Mouse (Mus musculus): Measurements from ENCODE around the gene S1pr4. TPM values are rescaled to one million over a fixed set of nuclear protein-coding genes. Genes with fewer than 3 reads are reported as not detected.

The S1pr4 gene
- polyA plus RNA-seq, 1 experiment from 2014 or later: 1.4 TPM

DNA sequence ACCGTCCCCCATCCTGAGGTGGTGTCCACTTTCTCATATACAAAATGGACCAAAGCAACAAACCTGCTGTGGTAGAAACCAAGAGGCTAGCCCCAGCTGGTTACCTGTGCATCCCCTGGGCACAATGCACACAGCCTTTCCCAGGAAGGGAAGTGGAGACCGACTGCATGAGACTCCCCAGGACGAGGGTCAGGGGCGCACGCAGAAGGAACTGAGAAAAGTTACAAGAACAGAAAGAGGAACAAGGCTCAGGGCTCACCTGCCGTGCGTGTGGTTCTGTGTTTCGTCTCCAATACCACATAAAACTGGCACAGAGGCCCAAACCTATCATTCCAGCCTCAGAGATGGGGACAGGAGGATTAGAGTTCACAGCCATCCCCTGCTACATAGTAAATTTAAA lies 17.3 kb upstream of the S1pr4 start:
- Histone ChIP-seq H3K4me2 (no peak overlapping the region), H3K4me1 (peaks cover 4% of the 10 kb centered on the region), H3K27me3 (peaks cover 10% of the 10 kb centered on the region; the same call in 1 of the 2 replicates), H3K4me3 (replicated peaks) (no peak overlapping the region), H3K36me3 (no peaks in the 10 kb centered on the region), H3K27ac (no peak overlapping the region), H3K9ac (no peak overlapping the region), H3K9me3 (replicated peaks) (no peaks in the 10 kb centered on the region)
- WGBS: 72% methylated on average over 8 of the region's 8 CpGs
- no peak for ATAC-seq (replicated peaks; ENCODE audit: low FRiP score)

DNA sequence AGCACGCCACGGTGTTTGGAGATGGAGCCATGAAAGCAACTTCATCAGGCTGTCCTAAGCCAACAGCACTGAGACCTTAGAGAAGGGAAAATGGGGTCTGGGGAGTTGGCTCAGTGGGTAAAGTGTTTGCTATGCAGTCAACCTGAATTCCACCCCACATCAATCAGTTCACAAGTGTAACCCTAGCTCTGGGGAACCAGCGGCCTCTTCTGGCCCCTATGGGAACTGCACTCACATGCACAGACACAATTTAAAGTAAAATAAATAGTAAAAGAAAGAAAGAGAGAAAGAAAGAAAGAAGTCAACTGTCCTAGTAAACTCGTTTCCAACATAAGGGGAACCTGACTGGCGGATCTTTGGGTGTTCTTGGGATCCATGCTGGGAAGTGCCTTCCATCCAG lies 13.9 kb upstream of the S1pr4 start:
- Histone ChIP-seq H3K36me3 (no peaks in the 10 kb centered on the region), H3K9ac (no peak overlapping the region), H3K4me2 (no peak overlapping the region), H3K27ac (no peak overlapping the region), H3K4me3 (replicated peaks) (no peak overlapping the region), H3K27me3 (peaks cover 19% of the 10 kb centered on the region), H3K9me3 (replicated peaks) (no peaks in the 10 kb centered on the region), H3K4me1 (peaks cover 8% of the 10 kb centered on the region)
- no peak for ATAC-seq (replicated peaks; ENCODE audit: low FRiP score)
- WGBS: 86% methylated on average over 5 of the region's 5 CpGs

DNA sequence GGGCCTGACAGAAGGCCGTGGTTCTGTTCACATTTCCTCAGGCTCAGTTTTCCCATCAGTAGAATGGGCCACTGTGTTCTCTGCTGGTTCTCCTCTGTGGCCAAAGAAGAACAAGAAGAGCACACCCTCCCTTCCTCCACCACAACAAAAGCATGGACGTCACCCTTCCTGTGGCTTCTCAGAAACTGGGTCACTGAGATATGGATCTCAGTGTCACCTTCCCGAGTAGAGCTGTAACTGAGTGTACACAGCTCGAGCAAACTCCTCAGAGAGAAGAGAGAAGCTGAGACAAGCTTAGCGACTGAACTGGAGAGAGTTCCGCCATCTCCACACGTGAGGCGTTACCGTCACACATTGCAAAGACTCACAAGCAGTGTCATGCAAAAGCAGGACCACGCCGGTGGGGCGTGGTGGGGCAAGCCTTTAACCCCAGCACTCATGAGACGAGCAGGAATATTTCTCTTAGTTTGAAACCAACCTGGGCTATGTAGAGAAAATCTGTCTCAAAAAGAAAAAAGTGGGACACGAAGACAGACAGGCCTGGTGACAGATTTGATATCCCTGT lies 10.4 kb upstream of the S1pr4 start:
- H3K4me2 ChIP-seq: no peak overlapping the region
- H3K4me3 ChIP-seq (replicated peaks): no peak overlapping the region
- H3K4me1 ChIP-seq: peaks cover 4% of the 10 kb centered on the region; the same call in 1 of the 2 replicates
- no peak overlapping the region for H3K27ac ChIP-seq
- H3K9me3 ChIP-seq (replicated peaks): no peaks in the 10 kb centered on the region
- H3K36me3 ChIP-seq: no peaks in the 10 kb centered on the region
- WGBS: 79% methylated on average over 14 of the region's 14 CpGs
- H3K27me3 ChIP-seq: peaks cover 16% of the 10 kb centered on the region
- ATAC-seq (replicated peaks; ENCODE audit: low FRiP score): no peak
- no peak overlapping the region for H3K9ac ChIP-seq

DNA sequence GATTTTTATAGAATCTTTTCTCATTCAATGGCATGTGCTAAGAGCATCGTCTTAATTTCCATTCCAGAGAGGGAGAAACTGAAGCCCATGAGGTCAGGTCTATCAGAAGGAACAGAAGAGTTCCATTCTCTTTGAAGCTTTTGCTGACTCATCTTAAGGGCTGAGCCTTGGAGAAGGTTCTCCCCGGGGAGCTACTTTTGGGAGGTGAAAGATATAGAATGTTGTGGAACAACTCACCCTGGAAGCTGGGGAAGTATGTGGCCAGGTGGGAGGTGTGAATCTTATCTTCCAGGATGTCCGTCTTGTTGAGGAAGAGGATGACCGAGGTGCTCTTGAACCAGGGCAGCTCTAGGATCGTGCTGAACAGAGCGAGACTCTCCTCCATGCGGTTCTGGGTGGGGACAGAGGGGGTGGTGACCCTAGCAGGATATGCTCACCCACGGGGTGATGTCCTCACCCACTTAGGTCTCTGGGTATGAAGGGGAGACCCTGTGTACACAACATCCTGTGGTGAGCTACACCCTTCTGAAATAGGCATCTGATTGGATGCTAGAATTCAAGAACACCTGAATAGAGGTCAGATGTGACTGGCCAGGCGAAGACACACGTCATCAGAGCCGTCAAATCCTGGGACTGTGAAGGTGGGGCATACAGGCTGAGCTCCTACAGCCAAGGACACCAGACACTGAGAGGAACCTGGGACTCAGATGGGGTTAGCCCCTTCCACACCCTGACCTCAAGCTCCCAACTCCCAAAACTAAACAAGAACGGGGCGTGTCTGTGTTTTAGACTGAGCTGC lies 8.0 kb upstream of the S1pr4 start:
- WGBS: 74% methylated on average over 13 of the region's 13 CpGs
- no peak for ATAC-seq (replicated peaks; ENCODE audit: low FRiP score)
- Histone ChIP-seq H3K4me1 (peaks cover 5% of the 10 kb centered on the region; the same call in 1 of the 2 replicates), H3K4me3 (replicated peaks) (no peak overlapping the region), H3K4me2 (no peak overlapping the region), H3K9me3 (replicated peaks) (no peaks in the 10 kb centered on the region), H3K9ac (no peak overlapping the region), H3K36me3 (no peaks in the 10 kb centered on the region), H3K27me3 (peaks cover 29% of the 10 kb centered on the region), H3K27ac (no peak overlapping the region)

DNA sequence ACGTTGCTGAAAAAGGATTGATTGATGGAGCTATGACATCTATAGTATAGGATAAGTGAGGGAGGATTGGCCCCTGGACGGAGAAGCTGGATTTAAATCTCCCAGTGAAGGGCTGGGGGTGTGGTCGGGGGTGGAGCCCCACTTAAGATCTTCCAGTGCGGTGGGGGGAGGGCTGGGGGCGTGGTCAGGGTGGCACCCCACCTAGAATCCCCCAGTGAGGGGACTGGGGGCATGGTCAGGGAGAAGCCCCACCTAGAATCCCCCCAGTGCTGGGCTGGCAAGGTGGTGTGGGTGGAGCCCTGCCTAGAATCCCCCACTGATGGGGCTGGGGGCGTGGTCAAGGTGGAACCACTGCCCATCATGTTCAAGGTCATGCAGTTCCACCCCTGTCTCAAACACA lies 7.2 kb upstream of the S1pr4 start:
- H3K9ac ChIP-seq: no peak overlapping the region
- H3K27me3 ChIP-seq: peaks cover 24% of the 10 kb centered on the region
- 34% methylated on average over 6 of the region's 6 CpGs for WGBS
- ATAC-seq (replicated peaks; ENCODE audit: low FRiP score): no peak
- no peaks in the 10 kb centered on the region for H3K9me3 ChIP-seq (replicated peaks)
- no peak overlapping the region for H3K4me3 ChIP-seq (replicated peaks)
- no peak overlapping the region for H3K27ac ChIP-seq
- H3K4me1 ChIP-seq: peaks cover 7% of the 10 kb centered on the region
- no peak overlapping the region for H3K4me2 ChIP-seq
- no peaks in the 10 kb centered on the region for H3K36me3 ChIP-seq

DNA sequence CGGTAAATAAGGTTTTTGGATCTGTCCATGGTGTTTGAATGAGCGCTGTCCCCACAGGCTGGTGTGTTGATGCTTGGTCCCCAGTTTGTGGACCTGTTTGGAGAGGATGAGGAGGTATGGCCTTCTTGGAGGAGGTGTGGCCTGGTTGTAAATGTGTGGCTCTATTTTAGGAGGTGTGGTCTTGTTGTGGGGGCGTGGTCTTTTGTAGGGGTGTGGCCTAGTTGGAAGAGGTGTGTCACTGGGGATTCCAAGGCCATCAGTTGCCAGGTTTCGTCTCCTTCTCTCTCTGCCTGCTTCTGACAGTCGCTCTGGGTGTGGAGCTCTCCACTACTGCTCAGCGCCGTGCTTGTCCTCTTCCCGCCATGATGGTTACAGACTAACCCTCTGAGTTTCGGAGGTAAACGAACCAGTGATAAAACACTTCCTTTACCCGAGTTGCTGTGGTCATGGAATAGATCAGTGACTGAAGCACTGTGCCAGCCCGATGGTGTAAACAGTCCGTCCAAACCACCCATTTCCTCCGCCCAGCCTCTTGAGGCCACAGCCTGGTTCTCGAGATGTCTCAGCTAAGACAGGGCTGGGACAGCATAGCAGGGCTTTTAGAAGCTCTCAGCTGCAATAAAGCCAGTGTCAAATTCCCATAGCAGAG lies 5.2 kb upstream of the S1pr4 start:
- H3K4me1 ChIP-seq: peaks cover 6% of the 10 kb centered on the region
- no peak overlapping the region for H3K27ac ChIP-seq
- H3K4me3 ChIP-seq (replicated peaks): no peak overlapping the region
- peaks cover 16% of the 10 kb centered on the region for H3K27me3 ChIP-seq
- no peak for ATAC-seq (replicated peaks; ENCODE audit: low FRiP score)
- no peak overlapping the region for H3K9ac ChIP-seq
- 75% methylated on average over 15 of the region's 15 CpGs for WGBS
- H3K36me3 ChIP-seq: no peaks in the 10 kb centered on the region
- no peak overlapping the region for H3K4me2 ChIP-seq
- no peaks in the 10 kb centered on the region for H3K9me3 ChIP-seq (replicated peaks)

DNA sequence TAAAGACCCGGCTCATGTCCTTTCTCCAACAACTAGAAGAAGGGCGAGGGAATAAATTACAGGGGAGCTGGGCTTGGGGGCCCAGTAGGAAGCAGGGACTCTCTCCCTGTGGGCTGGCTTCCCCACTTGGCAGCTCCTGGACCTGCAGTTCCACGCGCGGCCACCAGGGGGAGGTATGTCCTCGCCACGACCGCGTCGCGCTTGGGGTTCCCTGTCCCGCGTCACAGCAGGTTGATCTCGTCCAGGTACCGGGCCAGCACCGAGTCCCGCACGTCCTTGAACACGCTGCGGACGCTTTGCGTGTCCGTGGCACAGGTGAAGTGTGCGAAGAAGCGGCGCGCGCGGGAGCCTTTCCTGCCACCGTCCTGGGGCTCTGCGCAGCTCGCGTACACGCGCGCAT lies 2.7 kb upstream of the S1pr4 start:
- 8% methylated on average over 36 of the region's 36 CpGs for WGBS
- no peak overlapping the region for H3K27ac ChIP-seq
- H3K4me3 ChIP-seq (replicated peaks): peak overlapping the region; percentile 42
- no peaks in the 10 kb centered on the region for H3K36me3 ChIP-seq
- H3K27me3 ChIP-seq: peaks cover 16% of the 10 kb centered on the region
- H3K4me2 ChIP-seq: peak overlapping the region; percentile 80
- peaks cover 16% of the 10 kb centered on the region for H3K4me1 ChIP-seq
- peak overlapping the region; percentile 41; the same call in 1 of the 2 replicates for H3K9ac ChIP-seq
- ATAC-seq (replicated peaks; ENCODE audit: low FRiP score): peak; percentile 19; the same call in 1 of the 2 replicates
- no peaks in the 10 kb centered on the region for H3K9me3 ChIP-seq (replicated peaks)

DNA sequence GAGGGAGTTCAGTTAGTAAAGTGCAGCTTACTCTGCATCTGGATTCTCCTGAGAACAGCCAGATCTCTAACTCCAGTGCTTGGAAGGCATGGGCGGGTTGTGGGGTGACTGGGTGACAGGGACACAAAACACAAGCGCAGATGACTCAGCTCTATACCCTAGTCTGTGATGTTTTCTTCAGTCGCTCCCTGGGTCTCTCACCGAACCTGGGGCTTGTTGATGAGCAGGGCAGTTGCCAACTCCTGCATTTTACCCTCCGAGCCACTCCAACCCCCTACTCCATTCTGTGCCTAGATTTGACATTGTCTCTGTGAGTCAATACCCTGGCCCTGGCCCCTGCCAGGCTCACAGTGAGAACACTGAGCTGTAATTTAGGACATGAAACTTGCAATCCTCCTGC lies 1.9 kb upstream of the S1pr4 start:
- H3K36me3 ChIP-seq: no peaks in the 10 kb centered on the region
- no peak overlapping the region for H3K9ac ChIP-seq
- 83% methylated on average over 5 of the region's 5 CpGs for WGBS
- ATAC-seq (replicated peaks; ENCODE audit: low FRiP score): no peak
- H3K4me3 ChIP-seq (replicated peaks): no peak overlapping the region
- peaks cover 24% of the 10 kb centered on the region for H3K4me1 ChIP-seq
- H3K27ac ChIP-seq: no peak overlapping the region
- no peak overlapping the region for H3K4me2 ChIP-seq
- H3K9me3 ChIP-seq (replicated peaks): no peaks in the 10 kb centered on the region
- peaks cover 16% of the 10 kb centered on the region for H3K27me3 ChIP-seq

DNA sequence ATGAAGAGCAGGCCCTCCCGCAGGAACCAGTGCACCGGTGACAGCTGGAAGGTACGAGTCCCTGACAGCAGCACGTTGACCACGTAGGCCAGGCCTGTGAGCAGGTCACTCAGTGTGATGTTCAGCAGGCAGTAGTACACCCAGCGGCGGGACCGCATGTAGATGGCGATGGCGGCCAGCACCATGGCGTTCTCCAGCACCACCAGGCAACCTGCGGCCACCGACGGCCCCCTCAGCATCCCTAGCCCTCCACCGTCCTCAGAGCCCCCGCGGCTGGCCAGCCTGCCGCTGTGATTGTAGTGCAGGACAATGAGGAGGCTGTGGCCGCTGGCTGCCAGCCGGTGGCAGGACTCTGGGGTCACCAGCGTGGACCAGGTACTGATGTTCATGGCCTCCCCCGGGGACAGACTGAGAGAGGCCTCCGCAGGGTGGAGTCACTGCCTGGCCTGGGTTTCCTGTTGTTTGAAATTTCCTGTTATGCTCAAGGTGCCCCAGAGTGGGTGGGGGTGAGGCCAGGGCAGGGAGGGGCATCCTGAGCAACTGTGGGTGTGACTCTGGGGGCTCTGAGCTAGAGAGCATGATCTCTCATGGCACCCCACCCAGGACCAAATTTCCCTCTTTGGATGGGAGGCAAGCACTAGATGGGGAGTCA lies 556 bp downstream of the S1pr4 start:
- H3K27me3 ChIP-seq: peaks cover 15% of the 10 kb centered on the region

DNA sequence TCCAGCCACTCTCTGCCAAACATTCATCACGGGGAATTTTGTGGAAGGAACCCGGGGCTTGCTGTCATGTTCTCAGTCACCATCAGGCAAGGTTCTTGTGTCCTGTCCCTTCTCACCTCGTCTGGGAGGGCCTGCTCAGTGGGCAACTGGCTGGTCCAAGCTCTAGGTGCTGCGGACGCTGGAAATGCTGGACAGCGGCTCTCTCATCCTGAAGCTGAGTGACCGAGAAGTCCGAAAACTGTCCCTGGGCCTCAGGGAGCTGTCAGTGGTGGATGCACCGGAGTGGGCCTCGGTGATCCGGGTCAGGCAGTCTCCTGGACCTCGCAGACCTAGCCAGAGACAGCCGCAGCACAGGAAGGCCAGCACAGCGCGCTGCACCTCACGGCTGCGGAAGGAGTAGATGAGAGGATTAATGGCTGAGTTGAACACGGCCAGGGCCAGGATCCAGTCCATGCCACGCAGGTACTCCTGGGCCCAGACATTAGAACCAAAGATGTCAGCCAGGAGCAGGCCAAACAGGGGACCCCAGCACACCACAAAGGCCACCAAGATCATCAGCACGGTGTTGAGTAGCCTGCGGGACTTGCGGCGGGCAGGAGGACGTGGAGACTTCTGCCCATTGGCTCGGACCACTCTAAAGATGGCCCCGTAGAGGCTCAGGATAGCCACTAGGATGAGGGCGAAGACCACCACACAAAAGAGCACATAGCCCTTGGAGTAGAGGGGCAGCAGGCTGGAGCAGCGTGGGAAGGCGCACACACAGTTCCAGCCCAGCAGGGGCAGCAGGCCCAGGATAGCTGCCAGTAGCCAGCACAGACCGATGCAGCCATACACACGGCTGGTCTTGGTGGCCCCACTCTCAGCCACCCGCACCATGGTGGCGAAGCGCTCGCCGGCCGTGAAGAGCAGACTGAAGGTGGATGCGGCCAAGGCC lies 1.3 kb downstream of the S1pr4 start:
- ATAC-seq (replicated peaks; ENCODE audit: low FRiP score): no peak
- Histone ChIP-seq H3K4me1 (peaks cover 44% of the 10 kb centered on the region), H3K4me2 (no peak overlapping the region), H3K27ac (no peak overlapping the region), H3K27me3 (peaks cover 9% of the 10 kb centered on the region), H3K36me3 (0 out of 2 replicates have a peak, but pooled peaks cover 3% of the 10 kb centered on the region), H3K9ac (no peak overlapping the region), H3K9me3 (replicated peaks) (no peaks in the 10 kb centered on the region), H3K4me3 (replicated peaks) (no peak overlapping the region)
- WGBS: 87% methylated on average over 38 of the region's 38 CpGs

More for the DNA sequence above, 556 bp downstream of the S1pr4 start:
- Histone ChIP-seq H3K36me3 (no peaks in the 10 kb centered on the region), H3K4me2 (no peak overlapping the region), H3K27ac (no peak overlapping the region), H3K4me3 (replicated peaks) (no peak overlapping the region), H3K9ac (no peak overlapping the region), H3K9me3 (replicated peaks) (no peaks in the 10 kb centered on the region), H3K4me1 (peaks cover 37% of the 10 kb centered on the region)
- no peak for ATAC-seq (replicated peaks; ENCODE audit: low FRiP score)
- WGBS: 75% methylated on average over 23 of the region's 23 CpGs

Data from kidney, embryonic 15.5 days (tissue).